ENCODE assay signal across 21 mouse cellular contexts in the genomic region with DNA sequence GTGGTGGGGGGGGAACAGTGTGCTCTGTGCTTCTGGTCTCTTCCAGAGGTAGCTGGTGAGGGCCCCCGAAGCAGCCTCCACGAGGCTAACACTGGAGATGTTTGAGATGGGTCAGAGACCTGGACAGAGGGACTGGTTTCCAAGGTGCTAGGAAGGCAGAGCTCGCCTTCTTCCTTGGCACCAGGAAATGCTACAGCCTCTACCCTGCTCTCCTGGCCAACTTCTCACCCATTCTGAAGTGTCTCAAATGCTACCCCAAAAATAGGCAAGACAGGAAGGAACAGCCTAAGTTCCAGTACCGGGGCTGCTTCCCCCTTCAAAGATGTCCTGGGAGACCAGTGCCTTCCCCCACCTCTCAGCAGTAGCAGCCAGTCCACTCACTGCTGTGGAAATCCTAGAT. TPM values are rescaled to one million over a fixed set of nuclear protein-coding genes. Genes with fewer than 3 reads are reported as not detected.
DNase-seq lines count a peak whose midpoint lies in the region; ATAC-seq lines count a peak whose summit lies in the region.
"Had no signal": no experiment of that assay in that cellular context is flagged by ENCODE, and none has a peak within 500 bp of the region (broad histone marks: within the 10 kb centered on the region; RNA-seq: fewer than 3 reads in every experiment).

No protein-coding gene starts in this region.

- no peak for DNase-seq in midbrain, embryonic 10.5 days (ENCODE audit: low spot score)
- no peak for DNase-seq in forebrain, embryonic 14.5 days (ENCODE audit: low spot score)
- peak; percentile 37 for DNase-seq in hindbrain, embryonic 14.5 days (ENCODE audit: low spot score)
- DNase-seq in gastrocnemius, postnatal 25 days: no peak
- no peak for DNase-seq in thymus, postnatal 25 days
- DNase-seq: adrenal gland, adult 2 months; embryo, embryonic 11 days; heart, adult 2 months; layer of hippocampus, postnatal 36 days; lung, embryonic 14.5 days; thymus, adult 18-20 months had no signal

- no peak overlapping the region for H3K4me3 ChIP-seq in midbrain, embryonic 12.5 days
- H3K4me3 ChIP-seq in midbrain, embryonic 10.5 days: no peak overlapping the region
- no peak overlapping the region for H3K4me3 ChIP-seq in forebrain, embryonic 14.5 days (ENCODE audit: low read depth, low read length)
- H3K4me3 ChIP-seq in hindbrain, embryonic 14.5 days (replicated peaks; ENCODE audit: low read length): no peak overlapping the region
- H3K4me3 ChIP-seq in neural tube, embryonic 13.5 days: no peak overlapping the region
- H3K4me3 ChIP-seq: heart, adult 2 months; intestine, embryonic 15.5 days; myocyte had no signal

- H3K4me2 ChIP-seq in midbrain, embryonic 12.5 days (replicated peaks): no peak overlapping the region
- 0 out of 2 replicates have a peak overlapping the region, but pooled peaks have one; percentile 8 for H3K4me2 ChIP-seq in forebrain, embryonic 14.5 days (ENCODE audit: low read length)
- no peak overlapping the region for H3K4me2 ChIP-seq in hindbrain, embryonic 14.5 days (replicated peaks)
- H3K4me2 ChIP-seq in neural tube, embryonic 13.5 days: peak overlapping the region; percentile 13; the same call in 1 of the 2 replicates
- H3K4me2 ChIP-seq: intestine, embryonic 15.5 days; liver, embryonic 11.5 days; lung, embryonic 14.5 days had no signal

- WGBS in midbrain, embryonic 12.5 days: 48% methylated on average over 4 of the region's 4 CpGs
- WGBS in midbrain, embryonic 10.5 days: 59% methylated on average over 4 of the region's 4 CpGs
- 38% methylated on average over 4 of the region's 4 CpGs for WGBS in forebrain, embryonic 14.5 days
- WGBS in hindbrain, embryonic 14.5 days: 44% methylated on average over 4 of the region's 4 CpGs
- WGBS in neural tube, embryonic 13.5 days: 57% methylated on average over 4 of the region's 4 CpGs

- no peaks in the 10 kb centered on the region for H3K36me3 ChIP-seq in midbrain, embryonic 12.5 days
- no peaks in the 10 kb centered on the region for H3K36me3 ChIP-seq in midbrain, embryonic 10.5 days
- H3K36me3 ChIP-seq in forebrain, embryonic 14.5 days (ENCODE audit: control insufficient read depth, insufficient read depth, low read length): no peaks in the 10 kb centered on the region
- no peaks in the 10 kb centered on the region for H3K36me3 ChIP-seq in hindbrain, embryonic 14.5 days (replicated peaks; ENCODE audit: control insufficient read depth, insufficient read depth)
- no peaks in the 10 kb centered on the region for H3K36me3 ChIP-seq in neural tube, embryonic 13.5 days
- H3K36me3 ChIP-seq: G1E; intestine, embryonic 15.5 days had no signal

- H3K4me1 ChIP-seq in midbrain, embryonic 12.5 days: peaks cover 87% of the 10 kb centered on the region
- peaks cover 80% of the 10 kb centered on the region for H3K4me1 ChIP-seq in midbrain, embryonic 10.5 days
- peaks cover 63% of the 10 kb centered on the region for H3K4me1 ChIP-seq in forebrain, embryonic 14.5 days (ENCODE audit: control insufficient read depth, insufficient read depth, low read length)
- peaks cover 49% of the 10 kb centered on the region for H3K4me1 ChIP-seq in hindbrain, embryonic 14.5 days (replicated peaks; ENCODE audit: control insufficient read depth, insufficient read depth, low read length)
- peaks cover 89% of the 10 kb centered on the region for H3K4me1 ChIP-seq in neural tube, embryonic 13.5 days (replicated peaks)
- H3K4me1 ChIP-seq: intestine, embryonic 15.5 days had no signal

- no peaks in the 10 kb centered on the region for H3K9me3 ChIP-seq in midbrain, embryonic 12.5 days
- no peaks in the 10 kb centered on the region for H3K9me3 ChIP-seq in midbrain, embryonic 10.5 days (replicated peaks)
- H3K9me3 ChIP-seq in forebrain, embryonic 14.5 days (replicated peaks; ENCODE audit: control insufficient read depth, low read length): no peaks in the 10 kb centered on the region
- H3K9me3 ChIP-seq in hindbrain, embryonic 14.5 days (ENCODE audit: control insufficient read depth, low read length): no peaks in the 10 kb centered on the region
- H3K9me3 ChIP-seq in neural tube, embryonic 13.5 days: no peaks in the 10 kb centered on the region
- H3K9me3 ChIP-seq: G1E; intestine, embryonic 15.5 days had no signal

- no peak for ATAC-seq in midbrain, embryonic 12.5 days (ENCODE audit: low FRiP score, low read depth)
- no peak for ATAC-seq in forebrain, embryonic 14.5 days
- no peak for ATAC-seq in hindbrain, embryonic 14.5 days (ENCODE audit: low FRiP score)
- no peak; the same call in 1 of the 2 replicates for ATAC-seq in neural tube, embryonic 13.5 days (ENCODE audit: low read depth)
- ATAC-seq in frontal cortex, adult (ENCODE audit: low TSS enrichment): no peak
- ATAC-seq: intestine, embryonic 15.5 days had no signal

- no peak overlapping the region for H3K9ac ChIP-seq in midbrain, embryonic 12.5 days (replicated peaks)
- H3K9ac ChIP-seq in forebrain, embryonic 14.5 days (ENCODE audit: low read length): peak overlapping the region; percentile 48
- H3K9ac ChIP-seq in hindbrain, embryonic 14.5 days: no peak overlapping the region
- peak overlapping the region; percentile 58; the same call in 1 of the 2 replicates for H3K9ac ChIP-seq in neural tube, embryonic 13.5 days
- H3K9ac ChIP-seq: intestine, embryonic 15.5 days; lung, embryonic 14.5 days had no signal

- peaks cover 99% of the 10 kb centered on the region for H3K27me3 ChIP-seq in midbrain, embryonic 12.5 days
- H3K27me3 ChIP-seq in midbrain, embryonic 10.5 days (ENCODE audit: low read depth, poor library complexity, severe bottlenecking): peaks cover 100% of the 10 kb centered on the region
- H3K27me3 ChIP-seq in forebrain, embryonic 14.5 days (replicated peaks; ENCODE audit: control insufficient read depth, insufficient read depth, low read length): no peaks in the 10 kb centered on the region
- H3K27me3 ChIP-seq in hindbrain, embryonic 14.5 days (ENCODE audit: control insufficient read depth, insufficient read depth, low read length): peaks cover 15% of the 10 kb centered on the region; the same call in 1 of the 2 replicates
- H3K27me3 ChIP-seq in neural tube, embryonic 13.5 days: peaks cover 33% of the 10 kb centered on the region

- H3K27ac ChIP-seq in midbrain, embryonic 12.5 days (replicated peaks): peak overlapping the region; percentile 80
- no peak overlapping the region for H3K27ac ChIP-seq in midbrain, embryonic 10.5 days (replicated peaks)
- H3K27ac ChIP-seq in forebrain, embryonic 14.5 days (ENCODE audit: low read depth, low read length): peak overlapping the region; percentile 89
- H3K27ac ChIP-seq in hindbrain, embryonic 14.5 days: peak overlapping the region; percentile 76
- H3K27ac ChIP-seq in neural tube, embryonic 13.5 days (replicated peaks): peak overlapping the region; percentile 98
- H3K27ac ChIP-seq: heart, adult 2 months; intestine, embryonic 15.5 days had no signal

RNA-seq across cellular contexts. Expression of gene Rhbg, which starts 15.1 kb away (rescaled TPM):
- 0.26 TPM in 1 of 2 replicates, not detected in the other for polyA plus RNA-seq in midbrain, embryonic 12.5 days (2016; fragmentation: Nextera tagmentation; extraction: Ambion mirVana)
- not detected in 2 replicates for polyA plus RNA-seq in midbrain, embryonic 10.5 days (2016; fragmentation: Nextera tagmentation; extraction: Ambion mirVana)
- polyA plus RNA-seq in forebrain, embryonic 14.5 days (2014; fragmentation: Nextera tagmentation; extraction: Ambion mirVana): 0.25 TPM in 1 of 2 replicates, not detected in the other
- polyA plus RNA-seq in hindbrain, embryonic 14.5 days (2014; fragmentation: Nextera tagmentation; extraction: Ambion mirVana): 0.48 and 0.76 TPM in 2 replicates
- 0.15 and 0.67 TPM in 2 replicates for polyA plus RNA-seq in neural tube, embryonic 13.5 days (2015; fragmentation: Nextera tagmentation; extraction: Ambion mirVana)
- total RNA-seq in gastrocnemius, postnatal 25 days (2021): not detected
- total RNA-seq: G1E; heart, adult 2 months; layer of hippocampus, postnatal 36 days had no signal
- polyA plus RNA-seq: G1E; heart, postnatal 0 days; lung, embryonic 14.5 days; myocyte had no signal

RNA-seq across cellular contexts. Expression of gene Gm38392, which starts 47.6 kb away (rescaled TPM):
- polyA plus RNA-seq in midbrain, embryonic 12.5 days (2016; fragmentation: Nextera tagmentation; extraction: Ambion mirVana): not detected in 2 replicates
- polyA plus RNA-seq in midbrain, embryonic 10.5 days (2016; fragmentation: Nextera tagmentation; extraction: Ambion mirVana): 0.14 TPM in 1 of 2 replicates, not detected in the other
- polyA plus RNA-seq in forebrain, embryonic 14.5 days (2014; fragmentation: Nextera tagmentation; extraction: Ambion mirVana): 0.18 and 0.22 TPM in 2 replicates
- polyA plus RNA-seq in hindbrain, embryonic 14.5 days (2014; fragmentation: Nextera tagmentation; extraction: Ambion mirVana): 0.37 TPM in 1 of 2 replicates, not detected in the other
- 0.23 and 0.33 TPM in 2 replicates for polyA plus RNA-seq in neural tube, embryonic 13.5 days (2015; fragmentation: Nextera tagmentation; extraction: Ambion mirVana)
- under 1 TPM; 0.51 to 0.69 TPM for total RNA-seq in gastrocnemius, postnatal 25 days (2021)
- total RNA-seq: G1E had no signal
- polyA plus RNA-seq: adrenal gland, adult 2 months; brain, embryonic 14.5 days; G1E; heart, adult 2 months; heart, postnatal 0 days; lung, embryonic 14.5 days; small intestine, adult 2 months had no signal

RNA-seq across cellular contexts. Expression of gene Tsacc, which starts 57.4 kb away (rescaled TPM):
- polyA plus RNA-seq in midbrain, embryonic 12.5 days (2016; fragmentation: Nextera tagmentation; extraction: Ambion mirVana): 10.9 and 12.8 TPM in 2 replicates
- polyA plus RNA-seq in midbrain, embryonic 10.5 days (2016; fragmentation: Nextera tagmentation; extraction: Ambion mirVana): 11.4 and 14.1 TPM in 2 replicates
- polyA plus RNA-seq in forebrain, embryonic 14.5 days (2014; fragmentation: Nextera tagmentation; extraction: Ambion mirVana): 7.4 and 9.1 TPM in 2 replicates
- polyA plus RNA-seq in hindbrain, embryonic 14.5 days (2014; fragmentation: Nextera tagmentation; extraction: Ambion mirVana): 5.8 and 8.5 TPM in 2 replicates
- 8.5 and 12.5 TPM in 2 replicates for polyA plus RNA-seq in neural tube, embryonic 13.5 days (2015; fragmentation: Nextera tagmentation; extraction: Ambion mirVana)
- 1 to 10 TPM; 5.4 to 5.9 TPM for total RNA-seq in gastrocnemius, postnatal 25 days (2021)

RNA-seq across cellular contexts. Expression of gene Cct3, which starts 57.5 kb away (rescaled TPM):
- 606 and 646 TPM in 2 replicates for polyA plus RNA-seq in midbrain, embryonic 12.5 days (2016; fragmentation: Nextera tagmentation; extraction: Ambion mirVana)
- 780 and 865 TPM in 2 replicates for polyA plus RNA-seq in midbrain, embryonic 10.5 days (2016; fragmentation: Nextera tagmentation; extraction: Ambion mirVana)
- polyA plus RNA-seq in forebrain, embryonic 14.5 days (2014; fragmentation: Nextera tagmentation; extraction: Ambion mirVana): 578 and 616 TPM in 2 replicates
- 455 and 498 TPM in 2 replicates for polyA plus RNA-seq in hindbrain, embryonic 14.5 days (2014; fragmentation: Nextera tagmentation; extraction: Ambion mirVana)
- polyA plus RNA-seq in neural tube, embryonic 13.5 days (2015; fragmentation: Nextera tagmentation; extraction: Ambion mirVana): 496 and 532 TPM in 2 replicates
- 100 to 1,000 TPM; 104 to 115 TPM for total RNA-seq in gastrocnemius, postnatal 25 days (2021)

Comparison
In these comparisons a context has a peak if more than half of its experiments do, and no peak if none do; other contexts are left out.
1. H3K4me2 ChIP-seq: peak in forebrain, embryonic 14.5 days (single experiment) and neural tube, embryonic 13.5 days (single experiment); none in midbrain, embryonic 12.5 days (single experiment) and hindbrain, embryonic 14.5 days (single experiment).
2. H3K9ac ChIP-seq: peak in forebrain, embryonic 14.5 days (single experiment) and neural tube, embryonic 13.5 days (single experiment); none in midbrain, embryonic 12.5 days (single experiment) and hindbrain, embryonic 14.5 days (single experiment).